Mouse (Mus musculus): ENCODE data around the gene Fgfr2. TPM values are rescaled to one million over a fixed set of nuclear protein-coding genes. Genes with fewer than 3 reads are reported as not detected.
A peak's percentile ranks its signal among the peaks of the same experiment; 100 is the strongest.

Fgfr2 gene
- polyA plus RNA-seq, 1 experiment from 2014 or later = 110 TPM

GRCm38 (mm10) chr7:132145227-132145800 lies 977.8 kb downstream of the Fgfr2 start:
- Histone ChIP-seq H3K27me3 (replicated peaks; ENCODE audit: insufficient read depth, low read length) (no peaks in the 10 kb centered on the region), H3K36me3 (ENCODE audit: insufficient read depth, low read length) (no peaks in the 10 kb centered on the region), H3K9ac (replicated peaks; ENCODE audit: low read depth) (no peak overlapping the region), H3K4me3 (ENCODE audit: low read depth, low read length) (no peak overlapping the region), H3K27ac (ENCODE audit: low read length) (no peak overlapping the region), H3K9me3 (ENCODE audit: low read length) (no peaks in the 10 kb centered on the region), H3K4me2 (replicated peaks; ENCODE audit: low read depth, low read length) (no peak overlapping the region), H3K4me1 (ENCODE audit: insufficient read depth, low read depth, low read length) (no peaks in the 10 kb centered on the region)
- no peak for TF ChIP-seq EP300 (IDR thresholded peaks at IDR 0.05)
- no peak for TF ChIP-seq CTCF (IDR thresholded peaks at IDR 0.05)
- WGBS = 76% methylated on average over 15 of the region's 15 CpGs
- no peak for ATAC-seq
- no peak for DNase-seq (ENCODE audit: low spot score)

GRCm38 (mm10) chr7:132128687-132129086 lies 994.5 kb downstream of the Fgfr2 start:
- H3K27me3 ChIP-seq (replicated peaks; ENCODE audit: insufficient read depth, low read length) = no peaks in the 10 kb centered on the region
- TF ChIP-seq CTCF (IDR thresholded peaks at IDR 0.05) (no peak), EP300 (IDR thresholded peaks at IDR 0.05) (no peak)
- H3K27ac ChIP-seq (ENCODE audit: low read length) = no peak overlapping the region
- no peak overlapping the region for H3K9ac ChIP-seq (replicated peaks; ENCODE audit: low read depth)
- no peak overlapping the region for H3K4me3 ChIP-seq (ENCODE audit: low read depth, low read length)
- no peak for DNase-seq (ENCODE audit: low spot score)
- no peaks in the 10 kb centered on the region for H3K4me1 ChIP-seq (ENCODE audit: insufficient read depth, low read depth, low read length)
- 80% methylated on average over 6 of the region's 6 CpGs for WGBS
- no peaks in the 10 kb centered on the region for H3K36me3 ChIP-seq (ENCODE audit: insufficient read depth, low read length)
- no peaks in the 10 kb centered on the region for H3K9me3 ChIP-seq (ENCODE audit: low read length)
- no peak overlapping the region for H3K4me2 ChIP-seq (replicated peaks; ENCODE audit: low read depth, low read length)
- ATAC-seq = no peak

GRCm38 (mm10) chr7:132124948-132125347 lies 998.2 kb downstream of the Fgfr2 start:
- no peaks in the 10 kb centered on the region for H3K36me3 ChIP-seq (ENCODE audit: insufficient read depth, low read length)
- H3K27ac ChIP-seq (ENCODE audit: low read length) = no peak overlapping the region
- no peak for TF ChIP-seq CTCF (IDR thresholded peaks at IDR 0.05)
- TF ChIP-seq EP300 (IDR thresholded peaks at IDR 0.05) = no peak
- DNase-seq (ENCODE audit: low spot score) (no peak), ATAC-seq (no peak)
- H3K4me1 ChIP-seq (ENCODE audit: insufficient read depth, low read depth, low read length) = no peaks in the 10 kb centered on the region
- no peaks in the 10 kb centered on the region for H3K9me3 ChIP-seq (ENCODE audit: low read length)
- H3K9ac ChIP-seq (replicated peaks; ENCODE audit: low read depth) = no peak overlapping the region
- no peaks in the 10 kb centered on the region for H3K27me3 ChIP-seq (replicated peaks; ENCODE audit: insufficient read depth, low read length)
- H3K4me3 ChIP-seq (ENCODE audit: low read depth, low read length) = no peak overlapping the region
- 43% methylated on average over 7 of the region's 7 CpGs for WGBS
- no peak overlapping the region for H3K4me2 ChIP-seq (replicated peaks; ENCODE audit: low read depth, low read length)

GRCm38 (mm10) chr7:132123211-132123610 lies 999.9 kb downstream of the Fgfr2 start:
- Histone ChIP-seq H3K9me3 (ENCODE audit: low read length) (no peaks in the 10 kb centered on the region), H3K4me3 (ENCODE audit: low read depth, low read length) (no peak overlapping the region), H3K36me3 (ENCODE audit: insufficient read depth, low read length) (no peaks in the 10 kb centered on the region), H3K27ac (ENCODE audit: low read length) (no peak overlapping the region), H3K4me2 (replicated peaks; ENCODE audit: low read depth, low read length) (no peak overlapping the region), H3K27me3 (replicated peaks; ENCODE audit: insufficient read depth, low read length) (no peaks in the 10 kb centered on the region), H3K4me1 (ENCODE audit: insufficient read depth, low read depth, low read length) (no peaks in the 10 kb centered on the region), H3K9ac (replicated peaks; ENCODE audit: low read depth) (no peak overlapping the region)
- WGBS = 48% methylated on average over 7 of the region's 7 CpGs
- TF ChIP-seq EP300 (IDR thresholded peaks at IDR 0.05) (no peak), CTCF (IDR thresholded peaks at IDR 0.05) (no peak)
- peak; percentile 7 for DNase-seq (ENCODE audit: low spot score)
- no peak for ATAC-seq

GRCm38 (mm10) chr7:132119817-132120216 lies 1003.3 kb downstream of the Fgfr2 start:
- ATAC-seq (no peak), DNase-seq (ENCODE audit: low spot score) (no peak)
- no peak for TF ChIP-seq CTCF (IDR thresholded peaks at IDR 0.05)
- TF ChIP-seq EP300 (IDR thresholded peaks at IDR 0.05) = no peak
- H3K4me1 ChIP-seq (ENCODE audit: insufficient read depth, low read depth, low read length) = no peaks in the 10 kb centered on the region
- H3K9me3 ChIP-seq (ENCODE audit: low read length) = no peaks in the 10 kb centered on the region
- H3K4me2 ChIP-seq (replicated peaks; ENCODE audit: low read depth, low read length) = no peak overlapping the region
- WGBS = 77% methylated on average over 4 of the region's 4 CpGs
- H3K36me3 ChIP-seq (ENCODE audit: insufficient read depth, low read length) = no peaks in the 10 kb centered on the region
- H3K27ac ChIP-seq (ENCODE audit: low read length) = no peak overlapping the region
- no peak overlapping the region for H3K4me3 ChIP-seq (ENCODE audit: low read depth, low read length)
- H3K27me3 ChIP-seq (replicated peaks; ENCODE audit: insufficient read depth, low read length) = no peaks in the 10 kb centered on the region
- no peak overlapping the region for H3K9ac ChIP-seq (replicated peaks; ENCODE audit: low read depth)

GRCm38 (mm10) chr7:132111770-132112169 lies 1011.4 kb downstream of the Fgfr2 start:
- Histone ChIP-seq H3K4me3 (ENCODE audit: low read depth, low read length) (no peak overlapping the region), H3K36me3 (ENCODE audit: insufficient read depth, low read length) (no peaks in the 10 kb centered on the region), H3K9me3 (ENCODE audit: low read length) (no peaks in the 10 kb centered on the region), H3K9ac (replicated peaks; ENCODE audit: low read depth) (no peak overlapping the region), H3K27ac (ENCODE audit: low read length) (no peak overlapping the region), H3K4me1 (ENCODE audit: insufficient read depth, low read depth, low read length) (no peaks in the 10 kb centered on the region), H3K27me3 (replicated peaks; ENCODE audit: insufficient read depth, low read length) (no peaks in the 10 kb centered on the region), H3K4me2 (replicated peaks; ENCODE audit: low read depth, low read length) (no peak overlapping the region)
- ATAC-seq (no peak), DNase-seq (ENCODE audit: low spot score) (no peak)
- TF ChIP-seq CTCF (IDR thresholded peaks at IDR 0.05) = no peak
- TF ChIP-seq EP300 (IDR thresholded peaks at IDR 0.05) = no peak
- WGBS = 76% methylated on average over 5 of the region's 5 CpGs

- WGBS = 78% methylated on average over 3 of the region's 3 CpGs
- DNase-seq (ENCODE audit: low spot score) (no peak), ATAC-seq (no peak)
- no peak for TF ChIP-seq CTCF (IDR thresholded peaks at IDR 0.05)
- TF ChIP-seq EP300 (IDR thresholded peaks at IDR 0.05) = no peak
- H3K9me3 ChIP-seq (ENCODE audit: low read length) = no peaks in the 10 kb centered on the region
- no peak overlapping the region for H3K4me2 ChIP-seq (replicated peaks; ENCODE audit: low read depth, low read length)
- H3K27me3 ChIP-seq (replicated peaks; ENCODE audit: insufficient read depth, low read length) = no peaks in the 10 kb centered on the region
- H3K27ac ChIP-seq (ENCODE audit: low read length) = no peak overlapping the region
- H3K9ac ChIP-seq (replicated peaks; ENCODE audit: low read depth) = no peak overlapping the region
- no peak overlapping the region for H3K4me3 ChIP-seq (ENCODE audit: low read depth, low read length)
- H3K36me3 ChIP-seq (ENCODE audit: insufficient read depth, low read length) = no peaks in the 10 kb centered on the region
- H3K4me1 ChIP-seq (ENCODE audit: insufficient read depth, low read depth, low read length) = no peaks in the 10 kb centered on the region
Observed at GRCm38 (mm10) chr7:132110308-132110707, 1012.8 kb downstream of the Fgfr2 start.
